Mouse (Mus musculus) limb, embryonic 11.5 days (tissue): ENCODE data around the gene Gm1123. TPM values are rescaled to one million over a fixed set of nuclear protein-coding genes. Genes with fewer than 3 reads are reported as not detected.

Experiments
- ATAC-seq: fragments of 200-750 bp; cut with Nextera tagmentation; 2 replicates; pipeline ENCODE4 v1.8.0; 2017; ENCODE audit warnings: low read depth; ENCODE audit not compliant: insufficient number of reproducible peaks, low FRiP score, low TSS enrichment
- DNase-seq: peaks from one replicate; pipeline ENCODE4 v3.0.0-alpha.2; 2015; ENCODE audit warnings: low spot score
- H3K27ac ChIP-seq: fragments of 300-500 bp; sonication (generic); replicated peaks from 2 replicates; pipeline ENCODE4 v1.5.1; 2014; ENCODE audit warnings: low read depth, mild to moderate bottlenecking, low read length
- H3K27me3 ChIP-seq: fragments of 300-500 bp; sonication (generic); 2 replicates; pipeline ENCODE4 v1.6.1; 2014; ENCODE audit warnings: mild to moderate bottlenecking, low read length, mixed read lengths; ENCODE audit not compliant: control insufficient read depth, insufficient read depth
- H3K36me3 ChIP-seq: fragments of 300-500 bp; sonication (generic); 2 replicates; pipeline ENCODE4 v1.6.1; 2014; ENCODE audit warnings: mild to moderate bottlenecking, low read length, moderate library complexity, mixed read lengths; ENCODE audit not compliant: control insufficient read depth, insufficient read depth
- H3K4me1 ChIP-seq: fragments of 300-500 bp; sonication (generic); 2 replicates; pipeline ENCODE4 v1.6.1; 2014; ENCODE audit warnings: low read length, mixed read lengths; ENCODE audit not compliant: control insufficient read depth, insufficient read depth
- H3K4me2 ChIP-seq: fragments of 300-500 bp; sonication (generic); 2 replicates; pipeline ENCODE4 v1.6.1; 2014; ENCODE audit warnings: low read depth, mild to moderate bottlenecking, moderate library complexity; ENCODE audit not compliant: severe bottlenecking
- H3K4me3 ChIP-seq: fragments of 300-500 bp; sonication (generic); 2 replicates; pipeline ENCODE4 v1.5.1; 2014; ENCODE audit warnings: low read depth, low read length
- H3K9ac ChIP-seq: fragments of 300-500 bp; sonication (generic); 2 replicates; pipeline ENCODE4 v1.6.1; 2014; ENCODE audit warnings: mild to moderate bottlenecking, low read length
- H3K9me3 ChIP-seq: fragments of 300-500 bp; sonication (generic); 2 replicates; pipeline ENCODE4 v1.6.1; 2016; ENCODE audit warnings: low read length; ENCODE audit not compliant: control insufficient read depth
- WGBS: fragments of 180-500 bp; shearing (Covaris S2); extraction: QIAGEN DNeasy Blood & Tissue Kit; methylation state at CpG from one replicate; pipeline ENCODE4 v1.1.7; 2014; 5-methylcytosine and 5-hydroxymethylcytosine counted together
- polyA plus RNA-seq: library from polyadenylated mRNA; unstranded; fragments of >200 nt; fragmentation: Nextera tagmentation; extraction: Ambion mirVana; gene quantifications from 2 replicates; pipeline ENCODE4 v1.2.1, GENCODE M21; 2014

Gm1123 gene
- polyA plus RNA-seq, 1 experiment from 2014 or later: not detected

- H3K9ac ChIP-seq: no peak overlapping the region
- 93% methylated on average over 4 of the region's 4 CpGs for WGBS
- H3K9me3 ChIP-seq: no peaks in the 10 kb centered on the region
- H3K27ac ChIP-seq: no peak overlapping the region
- no peak overlapping the region for H3K4me2 ChIP-seq
- H3K4me1 ChIP-seq: no peaks in the 10 kb centered on the region
- DNase-seq: no peak
- no peaks in the 10 kb centered on the region for H3K27me3 ChIP-seq
- H3K36me3 ChIP-seq: no peaks in the 10 kb centered on the region
- no peak overlapping the region for H3K4me3 ChIP-seq
- no peak for ATAC-seq
Measured at GRCm38 (mm10) chr9:98994103-98994502, 41.4 kb downstream of the Gm1123 start.

GRCm38 (mm10) chr9:98987131-98987530 lies 48.4 kb downstream of the Gm1123 start:
- peak overlapping the region; percentile 56 for H3K4me3 ChIP-seq
- no peak overlapping the region for H3K27ac ChIP-seq
- H3K36me3 ChIP-seq: no peaks in the 10 kb centered on the region
- DNase-seq: no peak
- H3K9me3 ChIP-seq: no peaks in the 10 kb centered on the region
- ATAC-seq: no peak
- 56% methylated on average over 9 of the region's 9 CpGs for WGBS
- 0 out of 2 replicates have a peak, but pooled peaks cover 3% of the 10 kb centered on the region for H3K4me1 ChIP-seq
- peak overlapping the region; percentile 75 for H3K4me2 ChIP-seq
- peak overlapping the region; percentile 53 for H3K9ac ChIP-seq
- H3K27me3 ChIP-seq: no peaks in the 10 kb centered on the region

- Histone ChIP-seq H3K9ac (peak overlapping the region; percentile 53), H3K4me3 (peak overlapping the region; percentile 56), H3K36me3 (no peaks in the 10 kb centered on the region), H3K4me1 (0 out of 2 replicates have a peak, but pooled peaks cover 3% of the 10 kb centered on the region), H3K4me2 (peak overlapping the region; percentile 75), H3K27me3 (no peaks in the 10 kb centered on the region), H3K27ac (no peak overlapping the region), H3K9me3 (no peaks in the 10 kb centered on the region)
- WGBS: 1% methylated on average over 49 of the region's 50 CpGs
- peak; percentile 60 for DNase-seq
- ATAC-seq: no peak; the same call in none of the 2 replicates
Measured at GRCm38 (mm10) chr9:98986476-98987096, 48.9 kb downstream of the Gm1123 start.

GRCm38 (mm10) chr9:98985800-98986475 lies 49.6 kb downstream of the Gm1123 start, which contains the start of gene Faim:
Gene Faim (plus strand): TSS chr9:98986373.
- H3K9me3 ChIP-seq: no peaks in the 10 kb centered on the region
- peak within 1 kb of the TSS; percentile 56 for H3K4me3 ChIP-seq

GRCm38 (mm10) chr9:98979431-98980416 lies 55.8 kb downstream of the Gm1123 start:
- H3K27ac ChIP-seq: no peak overlapping the region
- H3K4me1 ChIP-seq: no peaks in the 10 kb centered on the region
- peak overlapping the region; percentile 16 for H3K4me3 ChIP-seq
- no peaks in the 10 kb centered on the region for H3K9me3 ChIP-seq
- 5% methylated on average over 29 of the region's 29 CpGs for WGBS
- H3K4me2 ChIP-seq: peak overlapping the region; percentile 31
- no peaks in the 10 kb centered on the region for H3K36me3 ChIP-seq
- ATAC-seq (peak; percentile 67; the same call in 1 of the 2 replicates), DNase-seq (peak; percentile 94)
- H3K27me3 ChIP-seq: 0 out of 2 replicates have a peak, but pooled peaks cover 3% of the 10 kb centered on the region
- H3K9ac ChIP-seq: no peak overlapping the region

More at GRCm38 (mm10) chr9:98985800-98986475, 49.6 kb downstream of the Gm1123 start, which contains the start of gene Faim:
- Histone ChIP-seq H3K36me3 (no peaks in the 10 kb centered on the region), H3K27ac (no peak within 1 kb of the TSS), H3K4me1 (0 out of 2 replicates have a peak, but pooled peaks cover 3% of the 10 kb centered on the region), H3K9ac (peak within 1 kb of the TSS; percentile 75), H3K27me3 (no peaks in the 10 kb centered on the region), H3K4me2 (peak within 1 kb of the TSS; percentile 75)
- 1% methylated on average over 44 of the region's 45 CpGs for WGBS
- peak; percentile 100 for DNase-seq
- ATAC-seq: peak; percentile 98

GRCm38 (mm10) chr9:98976520-98976919 lies 59.0 kb downstream of the Gm1123 start:
- 46% methylated on average over 5 of the region's 5 CpGs for WGBS
- no peak overlapping the region for H3K4me2 ChIP-seq
- H3K36me3 ChIP-seq: no peaks in the 10 kb centered on the region
- no peak for ATAC-seq
- H3K9me3 ChIP-seq: no peaks in the 10 kb centered on the region
- no peak overlapping the region for H3K4me3 ChIP-seq
- no peak overlapping the region for H3K27ac ChIP-seq
- DNase-seq: no peak
- no peak overlapping the region for H3K9ac ChIP-seq
- peaks cover 6% of the 10 kb centered on the region for H3K4me1 ChIP-seq
- peaks cover 19% of the 10 kb centered on the region for H3K27me3 ChIP-seq

- no peak for ATAC-seq
- H3K27me3 ChIP-seq: peaks cover 21% of the 10 kb centered on the region
- WGBS: 100% methylated on average over 1 of the region's 1 CpGs
Measured at GRCm38 (mm10) chr9:98976081-98976480, 59.4 kb downstream of the Gm1123 start.

GRCm38 (mm10) chr9:98974898-98975297 lies 60.6 kb downstream of the Gm1123 start:
- WGBS: 35% methylated on average over 2 of the region's 2 CpGs

More at GRCm38 (mm10) chr9:98976081-98976480, 59.4 kb downstream of the Gm1123 start:
- DNase-seq: no peak
- Histone ChIP-seq H3K9me3 (no peaks in the 10 kb centered on the region), H3K4me2 (no peak overlapping the region), H3K4me3 (no peak overlapping the region), H3K9ac (no peak overlapping the region), H3K4me1 (peaks cover 6% of the 10 kb centered on the region), H3K27ac (no peak overlapping the region), H3K36me3 (no peaks in the 10 kb centered on the region)

More at GRCm38 (mm10) chr9:98974898-98975297, 60.6 kb downstream of the Gm1123 start:
- Histone ChIP-seq H3K4me2 (no peak overlapping the region), H3K36me3 (no peaks in the 10 kb centered on the region), H3K27ac (no peak overlapping the region), H3K27me3 (peaks cover 27% of the 10 kb centered on the region), H3K9me3 (no peaks in the 10 kb centered on the region), H3K9ac (no peak overlapping the region), H3K4me1 (peaks cover 6% of the 10 kb centered on the region), H3K4me3 (no peak overlapping the region)
- ATAC-seq (no peak), DNase-seq (no peak)
